Mouse (Mus musculus): ENCODE measurements around the gene Dtx3l. TPM values are rescaled to one million over a fixed set of nuclear protein-coding genes. Genes with fewer than 3 reads are reported as not detected.
"Not testable (repeated sequence)": the region's sequence is repeated elsewhere in the genome, so short reads cannot be mapped to it uniquely, and the experiment has no call there.

Dtx3l gene
- polyA plus RNA-seq, 1 experiment from 2014 or later, result 7.0 TPM

- not testable (repeated sequence) for H3K9me3 ChIP-seq (ENCODE audit: control insufficient read depth, low read length); H3K27ac ChIP-seq (replicated peaks in 1 of 2; ENCODE audit: control insufficient read depth in 1 of 2, insufficient read depth in 1 of 2, low read depth in 2 of 2, low read length in 2 of 2); ATAC-seq (ENCODE audit: insufficient number of reproducible peaks, insufficient read depth, low FRiP score, low read depth); H3K4me2 ChIP-seq (ENCODE audit: low read length); H3K36me3 ChIP-seq (ENCODE audit: control insufficient read depth, insufficient read depth, low read length); H3K4me3 ChIP-seq (ENCODE audit: control insufficient read depth in 1 of 2, insufficient read depth in 1 of 2, low read depth in 1 of 2, low read length in 2 of 2); H3K9ac ChIP-seq (ENCODE audit: low read length); H3K4me1 ChIP-seq (ENCODE audit: control insufficient read depth in 2 of 2, insufficient read depth in 2 of 2, low read length in 2 of 2); H3K27me3 ChIP-seq (ENCODE audit: control insufficient read depth, insufficient read depth, low read length)
- 85% methylated on average over 1 of the region's 1 CpGs for WGBS
Observed at GRCm38 (mm10) chr16:35978450-35978849, 39.5 kb upstream of the Dtx3l start, which contains the start of gene Kpna1. TSS of gene Kpna1 (plus strand) at chr16:35978750.

DNA sequence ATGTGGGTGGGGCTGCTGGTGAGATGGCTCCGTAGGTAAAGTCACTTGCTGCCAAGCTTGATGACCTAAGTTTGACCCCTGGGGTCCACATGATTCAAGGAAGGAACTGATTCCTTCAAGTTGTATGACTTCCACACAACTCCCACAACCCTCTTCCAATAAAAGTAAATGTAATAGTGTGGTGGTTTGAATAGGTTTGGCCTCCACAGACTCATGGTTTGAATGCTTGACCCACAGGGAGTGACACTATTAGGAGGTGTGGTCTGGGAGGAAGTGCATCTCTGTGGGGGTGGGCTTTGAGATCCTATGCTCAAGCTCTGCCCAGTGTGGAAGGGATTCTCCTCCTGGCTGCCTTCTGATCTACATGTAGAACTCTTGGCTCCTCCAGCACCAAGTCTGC, 35.1 kb upstream of the Dtx3l start:
- WGBS, result 51% methylated on average over 1 of the region's 1 CpGs
- H3K27ac ChIP-seq (replicated peaks in 1 of 2; ENCODE audit: control insufficient read depth in 1 of 2, insufficient read depth in 1 of 2, low read depth in 2 of 2, low read length in 2 of 2), result no peak overlapping the region
- H3K36me3 ChIP-seq (ENCODE audit: control insufficient read depth, insufficient read depth, low read length), result peaks cover 31% of the 10 kb centered on the region
- H3K4me1 ChIP-seq (ENCODE audit: control insufficient read depth in 2 of 2, insufficient read depth in 2 of 2, low read length in 2 of 2), result no peaks in the 10 kb centered on the region
- ATAC-seq (ENCODE audit: insufficient number of reproducible peaks, insufficient read depth, low FRiP score, low read depth), result no peak
- no peaks in the 10 kb centered on the region for H3K27me3 ChIP-seq (ENCODE audit: control insufficient read depth, insufficient read depth, low read length)
- H3K9me3 ChIP-seq (ENCODE audit: control insufficient read depth, low read length), result no peaks in the 10 kb centered on the region
- no peak overlapping the region for H3K4me3 ChIP-seq (ENCODE audit: control insufficient read depth in 1 of 2, insufficient read depth in 1 of 2, low read depth in 1 of 2, low read length in 2 of 2)
- H3K9ac ChIP-seq (ENCODE audit: low read length), result no peak overlapping the region
- H3K4me2 ChIP-seq (ENCODE audit: low read length), result no peak overlapping the region

GRCm38 (mm10) chr16:35968149-35968548, 29.2 kb upstream of the Dtx3l start:
- WGBS, result 46% methylated on average over 2 of the region's 2 CpGs
- Histone ChIP-seq H3K4me1 (ENCODE audit: control insufficient read depth in 2 of 2, insufficient read depth in 2 of 2, low read length in 2 of 2) (no peaks in the 10 kb centered on the region), H3K9me3 (ENCODE audit: control insufficient read depth, low read length) (no peaks in the 10 kb centered on the region), H3K4me2 (ENCODE audit: low read length) (no peak overlapping the region), H3K9ac (ENCODE audit: low read length) (no peak overlapping the region), H3K27ac (replicated peaks in 1 of 2; ENCODE audit: control insufficient read depth in 1 of 2, insufficient read depth in 1 of 2, low read depth in 2 of 2, low read length in 2 of 2) (no peak overlapping the region), H3K27me3 (ENCODE audit: control insufficient read depth, insufficient read depth, low read length) (no peaks in the 10 kb centered on the region), H3K4me3 (ENCODE audit: control insufficient read depth in 1 of 2, insufficient read depth in 1 of 2, low read depth in 1 of 2, low read length in 2 of 2) (no peak overlapping the region), H3K36me3 (ENCODE audit: control insufficient read depth, insufficient read depth, low read length) (peaks cover 39% of the 10 kb centered on the region)
- ATAC-seq (ENCODE audit: insufficient number of reproducible peaks, insufficient read depth, low FRiP score, low read depth), result no peak

- Histone ChIP-seq H3K9ac (ENCODE audit: low read length) (no peak overlapping the region), H3K36me3 (ENCODE audit: control insufficient read depth, insufficient read depth, low read length) (peaks cover 35% of the 10 kb centered on the region), H3K4me1 (ENCODE audit: control insufficient read depth in 2 of 2, insufficient read depth in 2 of 2, low read length in 2 of 2) (no peaks in the 10 kb centered on the region), H3K27me3 (ENCODE audit: control insufficient read depth, insufficient read depth, low read length) (no peaks in the 10 kb centered on the region), H3K4me2 (ENCODE audit: low read length) (no peak overlapping the region), H3K4me3 (ENCODE audit: control insufficient read depth in 1 of 2, insufficient read depth in 1 of 2, low read depth in 1 of 2, low read length in 2 of 2) (no peak overlapping the region), H3K27ac (replicated peaks in 1 of 2; ENCODE audit: control insufficient read depth in 1 of 2, insufficient read depth in 1 of 2, low read depth in 2 of 2, low read length in 2 of 2) (no peak overlapping the region), H3K9me3 (ENCODE audit: control insufficient read depth, low read length) (no peaks in the 10 kb centered on the region)
- ATAC-seq (ENCODE audit: insufficient number of reproducible peaks, insufficient read depth, low FRiP score, low read depth), result no peak
- WGBS, result 83% methylated on average over 4 of the region's 4 CpGs
Observed at GRCm38 (mm10) chr16:35967319-35967718, 28.4 kb upstream of the Dtx3l start.

GRCm38 (mm10) chr16:35966411-35967115, 27.6 kb upstream of the Dtx3l start:
- no peak overlapping the region for H3K9ac ChIP-seq (ENCODE audit: low read length)
- no peak overlapping the region for H3K4me2 ChIP-seq (ENCODE audit: low read length)
- no peak overlapping the region for H3K4me3 ChIP-seq (ENCODE audit: control insufficient read depth in 1 of 2, insufficient read depth in 1 of 2, low read depth in 1 of 2, low read length in 2 of 2)
- H3K4me1 ChIP-seq (ENCODE audit: control insufficient read depth in 2 of 2, insufficient read depth in 2 of 2, low read length in 2 of 2), result no peaks in the 10 kb centered on the region
- 52% methylated on average over 5 of the region's 5 CpGs for WGBS
- no peaks in the 10 kb centered on the region for H3K27me3 ChIP-seq (ENCODE audit: control insufficient read depth, insufficient read depth, low read length)
- peaks cover 28% of the 10 kb centered on the region for H3K36me3 ChIP-seq (ENCODE audit: control insufficient read depth, insufficient read depth, low read length)
- no peak overlapping the region for H3K27ac ChIP-seq (replicated peaks in 1 of 2; ENCODE audit: control insufficient read depth in 1 of 2, insufficient read depth in 1 of 2, low read depth in 2 of 2, low read length in 2 of 2)
- no peaks in the 10 kb centered on the region for H3K9me3 ChIP-seq (ENCODE audit: control insufficient read depth, low read length)
- ATAC-seq (ENCODE audit: insufficient number of reproducible peaks, insufficient read depth, low FRiP score, low read depth), result no peak

DNA sequence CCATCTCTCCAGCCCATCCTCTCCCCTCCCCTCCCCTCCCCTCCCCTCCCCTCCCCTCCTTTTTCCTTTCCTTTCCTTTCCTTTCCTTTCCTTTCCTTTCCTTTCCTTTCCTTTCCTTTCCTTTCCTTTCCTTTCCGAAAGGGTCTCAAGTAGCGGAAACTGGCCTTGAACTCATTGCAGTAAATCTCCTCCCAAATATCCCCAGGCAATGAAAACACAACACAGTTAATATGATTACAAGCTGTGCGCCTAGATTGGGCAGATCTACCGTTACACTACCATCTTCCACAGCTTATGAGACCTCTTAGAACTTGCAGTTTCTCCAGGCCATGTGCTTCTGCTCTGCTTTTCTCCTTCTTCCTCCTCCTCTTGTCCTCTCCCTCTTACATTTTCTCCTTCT, 27.0 kb upstream of the Dtx3l start:
- not testable (repeated sequence) for H3K27ac ChIP-seq (replicated peaks in 1 of 2; ENCODE audit: control insufficient read depth in 1 of 2, insufficient read depth in 1 of 2, low read depth in 2 of 2, low read length in 2 of 2); H3K9me3 ChIP-seq (ENCODE audit: control insufficient read depth, low read length); H3K4me1 ChIP-seq (ENCODE audit: control insufficient read depth in 2 of 2, insufficient read depth in 2 of 2, low read length in 2 of 2); H3K9ac ChIP-seq (ENCODE audit: low read length); ATAC-seq (ENCODE audit: insufficient number of reproducible peaks, insufficient read depth, low FRiP score, low read depth); H3K4me3 ChIP-seq (ENCODE audit: control insufficient read depth in 1 of 2, insufficient read depth in 1 of 2, low read depth in 1 of 2, low read length in 2 of 2); H3K4me2 ChIP-seq (ENCODE audit: low read length); H3K27me3 ChIP-seq (ENCODE audit: control insufficient read depth, insufficient read depth, low read length)
- WGBS, result 80% methylated on average over 3 of the region's 4 CpGs
- H3K36me3 ChIP-seq (ENCODE audit: control insufficient read depth, insufficient read depth, low read length), result peaks cover 25% of the 10 kb centered on the region

DNA sequence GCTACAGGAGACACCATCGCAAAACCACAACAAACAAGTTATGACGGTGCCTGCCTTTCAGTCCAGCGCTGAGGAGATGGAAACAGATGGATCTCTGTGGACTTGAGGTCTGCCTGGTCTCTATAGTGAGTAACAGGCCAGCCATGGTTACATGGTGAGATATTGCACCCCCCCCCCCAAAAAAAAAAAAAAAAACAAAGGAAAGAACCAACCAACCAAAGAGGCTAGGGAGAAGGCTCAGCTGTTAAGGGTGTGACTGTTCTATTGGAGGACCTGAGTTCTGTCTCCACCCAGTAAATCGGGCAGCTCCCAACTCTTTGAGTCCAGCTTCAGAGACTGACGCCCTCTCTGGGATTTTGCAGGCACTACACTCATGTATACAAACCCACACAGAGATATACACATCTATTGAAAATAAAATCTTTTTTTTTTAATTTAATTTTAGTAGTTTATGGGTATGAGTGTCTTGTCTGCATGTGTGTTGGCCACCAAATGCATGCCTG, 13.7 kb upstream of the Dtx3l start:
- Histone ChIP-seq H3K4me3 (ENCODE audit: control insufficient read depth in 1 of 2, insufficient read depth in 1 of 2, low read depth in 1 of 2, low read length in 2 of 2) (no peak overlapping the region), H3K9me3 (ENCODE audit: control insufficient read depth, low read length) (0 out of 2 replicates have a peak, but pooled peaks cover 3% of the 10 kb centered on the region), H3K36me3 (ENCODE audit: control insufficient read depth, insufficient read depth, low read length) (peaks cover 26% of the 10 kb centered on the region), H3K4me1 (ENCODE audit: control insufficient read depth in 2 of 2, insufficient read depth in 2 of 2, low read length in 2 of 2) (peaks cover 5 to 13% of the 10 kb centered on the region in 2 experiments; a peak in 3 of 4 replicates), H3K4me2 (ENCODE audit: low read length) (no peak overlapping the region), H3K9ac (ENCODE audit: low read length) (no peak overlapping the region), H3K27ac (replicated peaks in 1 of 2; ENCODE audit: control insufficient read depth in 1 of 2, insufficient read depth in 1 of 2, low read depth in 2 of 2, low read length in 2 of 2) (no peak overlapping the region), H3K27me3 (ENCODE audit: control insufficient read depth, insufficient read depth, low read length) (no peaks in the 10 kb centered on the region)
- ATAC-seq (ENCODE audit: insufficient number of reproducible peaks, insufficient read depth, low FRiP score, low read depth), result no peak
- 86% methylated on average over 5 of the region's 5 CpGs for WGBS

- Histone ChIP-seq H3K36me3 (ENCODE audit: control insufficient read depth, insufficient read depth, low read length) (peaks cover 21% of the 10 kb centered on the region), H3K4me1 (ENCODE audit: control insufficient read depth in 2 of 2, insufficient read depth in 2 of 2, low read length in 2 of 2) (peaks cover 5 to 13% of the 10 kb centered on the region in 2 experiments; a peak in 3 of 4 replicates), H3K27ac (replicated peaks in 1 of 2; ENCODE audit: control insufficient read depth in 1 of 2, insufficient read depth in 1 of 2, low read depth in 2 of 2, low read length in 2 of 2) (no peak overlapping the region), H3K4me2 (ENCODE audit: low read length) (no peak overlapping the region), H3K9ac (ENCODE audit: low read length) (no peak overlapping the region), H3K9me3 (ENCODE audit: control insufficient read depth, low read length) (0 out of 2 replicates have a peak, but pooled peaks cover 3% of the 10 kb centered on the region), H3K4me3 (ENCODE audit: control insufficient read depth in 1 of 2, insufficient read depth in 1 of 2, low read depth in 1 of 2, low read length in 2 of 2) (no peak overlapping the region), H3K27me3 (ENCODE audit: control insufficient read depth, insufficient read depth, low read length) (no peaks in the 10 kb centered on the region)
- ATAC-seq (ENCODE audit: insufficient number of reproducible peaks, insufficient read depth, low FRiP score, low read depth), result no peak
- 84% methylated on average over 3 of the region's 3 CpGs for WGBS
Observed at GRCm38 (mm10) chr16:35951216-35951615, 12.3 kb upstream of the Dtx3l start.
